Mouse (Mus musculus) granulocyte monocyte progenitor cell, adult 5-6 weeks (primary cell): ENCODE data around the gene Zfp488. TPM values are rescaled to one million over a fixed set of nuclear protein-coding genes. Genes with fewer than 3 reads are reported as not detected.
A peak's percentile ranks its signal among the peaks of the same experiment; 100 is the strongest.

ENCODE experiments used
- ATAC-seq: replicated peaks from 2 replicates; pipeline ENCODE4 v1.8.0; 2016; ENCODE audit warnings: mild to moderate bottlenecking, moderate TSS enrichment, inconsistent platforms; ENCODE audit not compliant: poor library complexity, severe bottlenecking
- total RNA-seq, 2 experiments: library from RNA; stranded (forward) in 1 of 2; stranded (reverse) in 1 of 2; fragments of 200-712, 200-1000 nt in 1 of 2; fragments of >200 nt in 1 of 2; fragmentation: Nextera tagmentation in 1 of 2; gene quantifications; 2 replicates each; pipeline ENCODE4 v1.2.3; 2014 to 2017

Zfp488 gene
- not detected in 2 replicates for total RNA-seq (2014; fragmentation: Nextera tagmentation)
- total RNA-seq (2017) = not detected in 2 replicates

- no peak for ATAC-seq
Observed at GRCm38 (mm10) chr14:33978604-33979059, at the start of gene Zfp488. Zfp488 (minus strand) TSS chr14:33978764.

DNA sequence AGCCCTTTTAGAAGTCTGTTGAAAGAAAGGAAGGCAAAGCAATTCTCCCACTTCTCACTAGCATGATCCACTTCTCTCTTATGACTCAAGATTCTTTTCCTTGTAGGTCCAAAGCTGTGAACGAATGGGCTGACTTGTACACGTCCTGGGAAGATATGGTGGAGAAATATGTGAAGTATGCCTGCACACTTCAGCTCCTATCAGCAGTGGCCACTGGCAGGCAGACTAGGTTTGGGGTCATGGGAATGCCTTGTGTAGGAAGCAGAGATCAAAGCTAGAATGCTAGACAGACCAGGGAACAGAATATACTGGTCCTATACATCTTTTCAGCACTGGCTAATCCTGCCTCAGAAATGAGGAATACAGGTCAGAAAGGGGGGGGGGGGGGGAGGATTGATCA is 48.1 kb upstream of the Zfp488 start:
- no peak for ATAC-seq

DNA sequence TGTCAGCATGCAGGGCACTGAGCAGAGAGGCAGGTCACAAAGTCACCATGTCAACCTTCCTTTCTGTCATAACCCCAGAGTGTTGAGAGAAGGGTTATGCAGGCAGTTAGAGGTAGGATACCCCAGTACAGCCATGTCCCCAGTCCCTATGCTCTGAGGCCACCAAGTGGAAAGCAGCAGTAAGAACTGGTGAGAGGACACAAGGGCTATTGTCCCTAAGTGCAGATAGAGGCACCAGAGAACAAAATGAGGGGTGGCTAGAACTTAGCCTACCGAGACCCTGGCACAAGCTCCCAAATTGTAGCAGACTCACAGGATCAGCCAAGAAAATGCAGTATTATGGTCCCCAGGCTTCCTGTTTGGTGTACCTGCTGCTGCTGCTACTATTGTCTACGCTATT is 38.4 kb upstream of the Zfp488 start:
- ATAC-seq = no peak

DNA sequence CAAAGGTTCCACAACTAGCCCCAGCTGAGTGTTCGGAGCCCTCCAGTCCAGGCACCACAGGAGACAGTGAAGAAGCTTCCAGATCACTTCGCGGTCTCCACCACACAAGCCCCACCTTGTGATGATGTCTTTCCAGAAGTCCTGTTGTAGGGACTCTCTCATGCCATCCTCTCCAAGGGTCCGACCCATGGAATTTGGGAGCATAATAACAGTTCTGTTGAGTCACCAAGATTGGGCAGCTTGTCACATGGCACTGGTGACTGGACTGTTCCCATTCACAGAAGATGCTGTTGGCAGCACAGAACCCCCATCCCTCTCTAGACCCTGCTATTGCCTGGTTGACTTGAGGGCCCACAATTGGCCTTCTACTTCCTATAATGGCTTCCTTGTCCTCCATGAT is 37.8 kb upstream of the Zfp488 start, which contains the start of gene Gm5460:
TSS of gene Gm5460 (plus strand) at position 378 of the 400 bp plus-strand sequence.
- no peak for ATAC-seq

GRCm38 (mm10) chr14:34015063-34015462 is 36.5 kb upstream of the Zfp488 start, which contains the start of gene Gm30083:
Gm30083 (minus strand) TSS chr14:34015182.
- ATAC-seq = no peak

DNA sequence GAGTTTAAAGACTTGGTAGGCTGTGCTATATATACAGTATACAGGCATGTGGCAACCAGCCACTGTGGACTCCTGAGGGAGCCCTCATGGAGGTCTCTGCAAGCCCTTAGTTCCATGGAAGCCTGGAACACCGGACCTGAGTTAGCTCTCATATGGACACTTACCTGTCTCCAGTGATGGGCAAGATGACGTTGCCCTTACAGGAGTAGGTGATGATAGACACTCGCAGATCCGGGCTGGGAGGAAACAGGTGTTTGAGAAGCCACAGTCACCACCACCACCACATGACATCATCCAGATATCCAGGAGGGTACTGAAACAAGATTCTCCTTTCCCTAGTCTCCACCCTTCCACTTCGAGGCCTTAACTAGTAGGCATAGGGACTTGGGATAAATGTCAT is 23.8 kb upstream of the Zfp488 start:
- no peak for ATAC-seq

GRCm38 (mm10) chr14:34001445-34001844 is 22.9 kb upstream of the Zfp488 start:
- no peak for ATAC-seq

DNA sequence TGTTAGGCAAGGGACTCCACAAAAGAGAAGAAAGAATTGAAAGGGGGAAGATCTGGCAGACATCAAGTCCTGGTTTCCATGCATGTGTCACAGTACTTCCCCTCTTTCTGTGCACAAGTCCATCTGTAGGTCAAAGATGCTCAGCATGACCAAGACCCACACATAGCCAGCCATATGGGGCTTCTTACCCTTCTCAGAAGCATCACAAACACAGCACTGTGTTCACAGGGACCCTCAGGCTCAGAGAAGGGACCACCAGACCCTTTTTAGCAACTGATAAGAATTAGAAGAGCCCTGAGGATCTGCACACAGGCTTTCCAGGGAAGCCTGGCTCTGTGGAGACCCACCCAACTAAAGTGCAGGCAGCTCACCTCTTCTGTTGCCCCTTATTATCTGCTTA is 21.5 kb upstream of the Zfp488 start:
- no peak for ATAC-seq

DNA sequence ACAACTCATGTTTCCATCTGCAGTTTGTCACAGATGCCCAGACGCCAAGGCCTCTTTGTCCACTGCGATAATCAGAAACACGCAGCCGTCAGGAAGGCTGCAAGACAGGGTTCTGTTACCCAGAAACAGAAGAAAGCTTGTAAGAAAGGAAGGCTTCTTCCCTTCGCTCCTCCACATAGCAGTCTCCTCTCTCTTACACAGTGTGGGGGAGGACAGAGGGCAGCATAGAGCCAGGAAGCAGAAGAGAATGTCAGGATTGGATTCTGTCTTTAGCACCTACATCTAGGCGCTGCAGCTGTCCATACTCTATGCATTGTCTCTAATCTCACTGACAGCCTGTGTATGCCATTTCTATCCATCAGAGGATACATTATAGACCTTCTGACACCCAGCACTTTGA is 18.9 kb upstream of the Zfp488 start:
- no peak for ATAC-seq

DNA sequence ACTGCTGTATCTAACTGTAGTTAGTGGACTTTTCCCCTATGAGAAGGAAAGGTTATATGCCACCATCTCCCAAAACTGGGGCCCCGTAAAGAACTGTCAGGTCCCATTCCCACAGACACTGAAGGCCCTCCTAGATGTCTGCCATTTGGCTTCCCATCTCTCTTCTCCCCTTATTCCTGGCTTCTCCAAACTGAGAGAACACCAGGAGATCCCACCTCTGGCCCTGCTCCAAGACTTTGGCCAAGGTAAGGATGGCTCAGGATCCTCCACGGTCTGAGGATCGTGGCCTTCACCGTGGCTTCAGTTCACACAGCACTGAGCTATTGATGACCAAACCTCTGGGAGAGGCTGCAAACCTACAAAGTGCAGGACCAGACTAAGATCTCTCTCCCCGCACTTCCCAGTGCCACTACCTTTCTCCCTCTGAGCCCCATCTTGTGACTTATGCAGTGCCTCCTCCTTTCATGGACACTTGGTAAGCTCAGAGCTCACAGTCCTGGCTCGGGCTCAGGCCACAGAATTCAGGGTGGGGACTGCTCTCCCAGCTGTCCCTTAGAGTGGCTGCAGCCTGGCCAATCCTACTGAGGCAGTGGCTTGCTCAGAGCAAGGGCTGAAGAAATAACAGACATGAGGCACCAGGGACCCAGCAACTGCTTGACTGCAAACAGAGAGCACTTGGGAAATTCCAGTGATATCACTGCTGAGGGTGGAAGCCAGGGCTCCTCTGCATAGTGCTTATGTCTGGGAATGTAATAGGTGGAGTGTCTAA is 15.1 kb upstream of the Zfp488 start:
- no peak for ATAC-seq

- ATAC-seq = no peak
Observed at GRCm38 (mm10) chr14:33993051-33993450, 14.5 kb upstream of the Zfp488 start.

- no peak for ATAC-seq
Observed at GRCm38 (mm10) chr14:33991971-33992370, 13.4 kb upstream of the Zfp488 start.

- ATAC-seq = no peak
Observed at GRCm38 (mm10) chr14:33989201-33989600, 10.6 kb upstream of the Zfp488 start.

- no peak for ATAC-seq
Observed at GRCm38 (mm10) chr14:33977748-33978147, 816 bp downstream of the Zfp488 start.

DNA sequence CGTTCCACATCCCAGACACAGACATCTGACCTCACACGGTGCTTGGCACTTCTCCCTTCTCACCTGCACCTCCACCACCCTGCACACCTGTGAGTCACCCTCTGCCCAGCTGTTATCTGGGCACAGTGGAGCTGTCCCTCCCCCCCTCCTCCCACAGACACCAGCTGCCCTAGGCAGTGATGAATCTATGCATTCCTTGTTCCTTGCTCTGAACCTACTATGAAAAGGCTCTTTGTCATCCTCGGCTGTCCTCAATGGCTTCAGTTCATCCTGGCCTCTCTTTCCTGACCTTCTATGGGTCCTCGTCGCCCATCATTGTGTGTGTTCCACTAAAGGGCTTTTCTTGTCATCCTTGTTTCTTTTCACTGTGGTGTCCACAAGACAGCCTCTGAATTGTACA is 3.8 kb downstream of the Zfp488 start:
- no peak for ATAC-seq

- no peak for ATAC-seq
Observed at GRCm38 (mm10) chr14:33972679-33973078, 5.9 kb downstream of the Zfp488 start.

GRCm38 (mm10) chr14:33965675-33966074 is 12.9 kb downstream of the Zfp488 start:
- ATAC-seq = no peak

DNA sequence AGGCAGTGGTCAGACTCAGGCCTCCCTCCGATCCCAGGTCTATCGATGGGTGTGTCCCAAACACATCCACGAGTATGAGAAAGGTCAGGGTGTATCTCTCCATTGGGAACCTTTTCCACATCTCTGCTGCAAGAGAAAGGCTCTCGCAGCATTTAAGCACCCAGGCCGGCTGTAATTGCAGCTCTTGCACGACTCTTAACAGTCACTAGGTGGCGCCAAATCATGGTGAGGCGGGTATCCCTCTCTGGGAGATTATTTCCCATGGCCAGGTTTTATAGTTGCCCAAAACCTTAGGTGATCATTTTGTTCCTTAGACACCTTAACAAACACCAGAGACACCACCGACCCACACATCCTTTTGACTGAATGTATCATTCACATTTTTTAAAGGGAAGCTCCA is 19.2 kb downstream of the Zfp488 start:
- ATAC-seq = peak; percentile 35

DNA sequence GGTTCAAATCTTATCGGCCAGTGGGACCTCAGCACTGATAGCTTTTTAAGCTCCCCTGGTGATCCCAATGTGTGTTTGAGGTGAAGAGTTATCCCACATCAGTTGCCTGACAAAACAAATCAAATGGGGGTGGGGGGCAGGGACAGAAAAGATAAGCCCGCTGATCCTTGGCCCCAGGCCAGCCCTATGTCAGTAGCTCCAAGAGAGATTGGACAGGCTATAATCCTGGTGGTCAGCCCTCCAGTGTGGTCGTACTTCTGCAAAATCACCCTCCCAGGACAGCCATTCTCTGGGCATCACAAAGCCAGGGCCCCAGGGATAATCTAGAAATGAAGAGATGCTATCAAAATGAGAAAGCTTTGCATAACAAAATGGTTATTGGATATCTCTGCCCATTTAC is 19.7 kb downstream of the Zfp488 start:
- no peak for ATAC-seq

GRCm38 (mm10) chr14:33958186-33958585 is 20.4 kb downstream of the Zfp488 start:
- ATAC-seq = no peak

GRCm38 (mm10) chr14:33956055-33956454 is 22.5 kb downstream of the Zfp488 start:
- no peak for ATAC-seq

GRCm38 (mm10) chr14:33953761-33954160 is 24.8 kb downstream of the Zfp488 start, which contains the start of gene Rbp3:
Rbp3 (plus strand) TSS chr14:33954003.
- no peak for ATAC-seq
